Comparison of ENCODE assay signal across 1 mouse cellular context in genomic region chr12:85382761-85383680, GRCm38 (mm10).
TF ChIP-seq lines count a peak whose summit lies in the region.

No protein-coding gene starts in this region.

TF ChIP-seq in MEL, 35 proteins besides CTCF, POLR2A, EP300 and RAD21 (continued from another document):
- TF ChIP-seq TAL1 (IDR thresholded peaks at IDR 0.05; ENCODE audit: low read length) (0 out of 2 replicates have a peak, but pooled peaks have one; percentile 4), KAT2A (conservative IDR thresholded peaks at IDR 0.05; ENCODE audit: low read depth, low read length) (no peak), CHD2 (IDR thresholded peaks at IDR 0.05; ENCODE audit: low read length) (no peak), BHLHE40 (IDR thresholded peaks at IDR 0.05; ENCODE audit: borderline replicate concordance, low read depth, low read length) (peak; percentile 69; the same call in 1 of the 2 replicates), E2F4 (IDR thresholded peaks at IDR 0.05; ENCODE audit: borderline replicate concordance, low read depth, low read length) (no peak), UBTF (IDR thresholded peaks at IDR 0.05; ENCODE audit: borderline replicate concordance, insufficient read depth, low read depth, low read length) (no peak), TCF12 (IDR thresholded peaks at IDR 0.05; ENCODE audit: low read depth, low read length) (no peak), ETS1 (IDR thresholded peaks at IDR 0.05; ENCODE audit: low read depth, low read length) (peak; percentile 13; the same call in 1 of the 2 replicates), ZNF384 (IDR thresholded peaks at IDR 0.05; ENCODE audit: low read depth, low read length) (no peak), ZKSCAN1 (IDR thresholded peaks at IDR 0.05; ENCODE audit: low read depth, low read length) (no peak)
TF ChIP-seq in MEL: peak in this region for 6.
